Mouse (Mus musculus) heart, embryonic 14.5 days (tissue): ENCODE results near the gene Vasp. TPM values are rescaled to one million over a fixed set of nuclear protein-coding genes. Genes with fewer than 3 reads are reported as not detected.
A peak's percentile ranks its signal among the peaks of the same experiment; 100 is the strongest.

Source experiments
- ATAC-seq: fragments of 200-750 bp; cut with Nextera tagmentation; 2 replicates; pipeline ENCODE4 v1.8.0; 2017; ENCODE audit warnings: low read depth, moderate TSS enrichment; ENCODE audit not compliant: insufficient number of reproducible peaks, insufficient read depth, low FRiP score
- H3K27ac ChIP-seq, 2 experiments: fragments of 200-500 bp in 1 of 2; fragments of 300-500 bp in 1 of 2; sonication (generic) in 1 of 2; replicated peaks in 1 of 2; 2 replicates each; pipeline ENCODE4 v1.5.1; 2012 to 2014; ENCODE audit warnings: low read depth in 2 of 2, low read length in 2 of 2, control low read depth in 1 of 2, mild to moderate bottlenecking in 1 of 2, mixed read lengths in 1 of 2; ENCODE audit not compliant: control insufficient read depth in 1 of 2, insufficient read depth in 1 of 2
- H3K27me3 ChIP-seq: fragments of 300-500 bp; sonication (generic); 2 replicates; pipeline ENCODE4 v1.6.1; 2014; ENCODE audit warnings: mild to moderate bottlenecking, low read length, control low read depth; ENCODE audit not compliant: control insufficient read depth, insufficient read depth
- H3K36me3 ChIP-seq: fragments of 300-500 bp; sonication (generic); 2 replicates; pipeline ENCODE4 v1.6.1; 2014; ENCODE audit warnings: mild to moderate bottlenecking, control low read depth, low read length, mixed read lengths; ENCODE audit not compliant: control insufficient read depth, insufficient read depth
- H3K4me1 ChIP-seq, 2 experiments: fragments of 200-500 bp in 1 of 2; fragments of 300-500 bp in 1 of 2; sonication (generic) in 1 of 2; 2 replicates each; pipeline ENCODE4 v1.6.1; 2012 to 2014; ENCODE audit warnings: low read length in 2 of 2, control low read depth in 1 of 2, mixed read lengths in 1 of 2; ENCODE audit not compliant: control insufficient read depth in 2 of 2, insufficient read depth in 2 of 2
- H3K4me2 ChIP-seq: fragments of 300-500 bp; sonication (generic); 2 replicates; pipeline ENCODE4 v1.6.1; 2014; ENCODE audit warnings: mild to moderate bottlenecking, low read length
- H3K4me3 ChIP-seq, 2 experiments: fragments of 200-500 bp in 1 of 2; fragments of 300-500 bp in 1 of 2; sonication (generic) in 1 of 2; 2 replicates each; pipeline ENCODE4 v1.5.1; 2012 to 2014; ENCODE audit warnings: low read length in 2 of 2, mild to moderate bottlenecking in 2 of 2, control low read depth in 1 of 2, low read depth in 1 of 2, moderate library complexity in 1 of 2; ENCODE audit not compliant: control insufficient read depth in 1 of 2, insufficient read depth in 1 of 2
- H3K9ac ChIP-seq: fragments of 300-500 bp; sonication (generic); 2 replicates; pipeline ENCODE4 v1.6.1; 2014; ENCODE audit warnings: mild to moderate bottlenecking, low read length
- H3K9me3 ChIP-seq: fragments of 300-500 bp; sonication (generic); 2 replicates; pipeline ENCODE4 v1.6.1; 2016; ENCODE audit warnings: low read length, control low read depth; ENCODE audit not compliant: control insufficient read depth
- WGBS: fragments of 180-500 bp; shearing (Covaris S2); extraction: QIAGEN DNeasy Blood & Tissue Kit; methylation state at CpG from one replicate; pipeline ENCODE4 v1.1.7; 2014; 5-methylcytosine and 5-hydroxymethylcytosine counted together
- polyA plus RNA-seq: library from polyadenylated mRNA; unstranded; fragments of >200 nt; fragmentation: Nextera tagmentation; extraction: Ambion mirVana; gene quantifications from 2 replicates; pipeline ENCODE4 v1.2.1, GENCODE M21; 2014

Gene Vasp
- polyA plus RNA-seq, 1 experiment from 2014 or later, result 66.1 TPM

DNA sequence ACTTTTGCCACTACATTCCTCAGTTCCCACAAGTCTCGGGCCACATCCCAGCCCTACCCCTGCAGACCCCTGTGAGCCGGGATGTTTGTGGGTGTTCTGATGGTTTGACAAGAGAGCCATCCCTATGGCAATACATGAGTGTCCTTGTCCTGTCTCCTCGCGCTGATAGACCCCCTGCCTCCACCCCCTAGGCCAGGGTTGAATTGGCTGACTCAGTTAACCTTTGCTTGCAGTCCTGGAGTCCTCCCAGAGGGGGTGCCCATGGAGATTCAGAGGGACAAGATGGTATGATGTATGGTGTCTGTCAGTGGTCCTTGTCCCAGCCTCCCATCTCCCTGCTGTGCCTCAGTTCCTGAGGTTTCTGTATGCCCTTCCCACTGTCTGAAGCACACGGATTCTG, 42.4 kb upstream of the Vasp start:
- no peak overlapping the region for H3K4me3 ChIP-seq
- H3K9ac ChIP-seq, result no peak overlapping the region
- no peaks in the 10 kb centered on the region for H3K9me3 ChIP-seq
- H3K27me3 ChIP-seq, result no peaks in the 10 kb centered on the region
- no peaks in the 10 kb centered on the region for H3K36me3 ChIP-seq
- peaks cover 7 to 13% of the 10 kb centered on the region in 2 experiments for H3K4me1 ChIP-seq
- no peak overlapping the region for H3K27ac ChIP-seq
- WGBS, result 41% methylated on average over 5 of the region's 5 CpGs
- no peak for ATAC-seq
- no peak overlapping the region for H3K4me2 ChIP-seq

DNA sequence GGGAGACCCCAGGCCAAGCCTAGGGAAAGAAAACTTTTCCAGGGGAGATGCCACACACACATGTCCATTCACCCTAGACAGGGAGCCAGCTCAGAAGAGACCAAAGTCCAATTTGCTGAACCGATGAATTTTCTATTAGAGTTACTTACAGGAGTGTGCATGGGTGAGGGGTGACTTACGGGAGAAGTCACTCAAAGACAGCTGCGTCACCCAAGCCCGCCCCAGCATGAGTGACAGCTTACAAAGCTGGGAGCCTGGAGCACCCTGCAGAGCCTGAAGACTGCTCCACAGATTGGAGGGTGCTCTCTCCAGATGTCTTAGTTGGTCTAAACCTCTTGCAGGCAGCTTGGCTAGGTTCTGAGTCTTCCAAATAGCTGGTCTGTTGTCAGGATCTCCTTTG, 40.4 kb upstream of the Vasp start:
- H3K9me3 ChIP-seq, result no peaks in the 10 kb centered on the region
- no peaks in the 10 kb centered on the region for H3K36me3 ChIP-seq
- peaks cover 10 to 18% of the 10 kb centered on the region in 2 experiments for H3K4me1 ChIP-seq
- no peak overlapping the region for H3K9ac ChIP-seq
- H3K27me3 ChIP-seq, result peaks cover under 1% of the 10 kb centered on the region
- no peak overlapping the region for H3K27ac ChIP-seq
- no peak overlapping the region for H3K4me3 ChIP-seq
- 38% methylated on average over 4 of the region's 4 CpGs for whole genome bisulfite sequencing
- ATAC-seq, result no peak
- H3K4me2 ChIP-seq, result no peak overlapping the region

DNA sequence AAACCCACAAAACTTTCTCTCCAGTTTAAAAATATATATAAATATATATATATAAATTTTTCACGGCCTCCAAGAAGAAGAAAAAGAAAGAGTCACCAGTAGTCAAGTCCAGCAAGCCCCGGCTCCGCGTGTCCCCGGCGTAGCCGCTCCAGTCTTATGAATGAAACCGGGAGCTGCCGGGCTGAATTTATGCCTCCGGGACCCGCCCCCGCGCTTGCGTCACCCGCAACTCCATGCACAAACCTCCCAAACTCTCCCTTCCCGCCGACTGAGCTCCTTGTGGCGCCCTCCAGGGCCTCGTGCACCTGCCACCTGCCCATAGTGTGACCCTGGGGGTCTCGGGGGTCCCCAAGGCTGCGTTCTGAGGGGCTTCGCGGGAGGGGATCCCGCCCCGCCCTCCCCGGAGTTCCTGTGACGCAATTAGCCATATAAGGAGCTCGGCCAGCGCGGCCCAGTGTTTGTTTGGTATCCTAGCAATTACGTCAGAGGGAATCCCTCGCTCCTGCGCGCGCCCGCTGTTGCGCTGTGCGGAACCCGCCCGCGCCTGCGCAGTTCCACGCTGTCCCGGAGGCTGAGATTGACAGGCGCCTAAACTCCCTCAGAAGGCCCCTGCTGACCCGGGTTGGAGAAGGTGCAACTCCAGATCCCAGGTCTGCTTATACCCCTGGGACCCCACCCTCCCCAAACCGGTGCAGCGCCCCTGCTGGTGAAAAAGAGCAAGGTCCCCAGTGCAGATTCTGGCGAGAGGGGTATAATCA, 38.4 kb upstream of the Vasp start, which contains the start of gene Fosb:
Gene Fosb (minus strand): TSS at position 168 of the 758 bp plus-strand sequence.
- Histone ChIP-seq H3K27me3 (peaks cover 20% of the 10 kb centered on the region), H3K4me2 (peak within 1 kb of the TSS; percentile 99)

DNA sequence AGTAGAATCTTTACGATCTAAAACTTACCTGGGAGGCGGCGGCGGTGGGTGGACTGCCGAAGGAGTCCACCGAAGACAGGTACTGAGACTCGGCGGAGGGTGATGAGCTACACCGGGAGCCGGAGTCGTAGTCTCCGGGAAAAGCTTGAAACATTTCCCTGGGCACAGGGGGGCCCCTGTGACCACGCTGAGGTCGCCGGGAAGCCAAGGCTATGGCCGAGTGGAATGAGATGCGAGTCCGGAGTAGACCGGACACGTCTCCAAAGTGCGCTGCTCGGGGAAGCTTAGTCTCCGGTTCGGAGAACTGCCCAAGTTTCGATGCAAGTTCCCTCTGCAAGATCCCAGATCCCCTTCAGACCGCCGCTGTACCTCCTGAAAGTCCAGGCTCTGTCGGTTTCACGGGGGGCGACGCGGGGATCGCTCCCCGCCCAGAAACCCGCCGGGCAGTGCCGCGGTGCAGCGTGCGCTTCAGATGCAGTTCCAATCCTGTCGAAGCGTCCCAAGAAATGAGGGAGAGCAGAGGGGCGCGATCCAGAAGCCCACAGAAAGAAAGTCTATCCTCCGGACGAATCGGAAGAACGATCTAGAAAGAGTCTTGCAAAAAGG, 37.8 kb upstream of the Vasp start:
- Histone ChIP-seq H3K9ac (peak overlapping the region; percentile 73), H3K9me3 (no peaks in the 10 kb centered on the region), H3K27me3 (peaks cover 27% of the 10 kb centered on the region), H3K27ac (no peak overlapping the region; a peak in 1 of 4 replicates), H3K4me2 (peak overlapping the region; percentile 99), H3K4me3 (peak overlapping the region; percentile 60 to 69), H3K36me3 (no peaks in the 10 kb centered on the region), H3K4me1 (peaks cover 9 to 25% of the 10 kb centered on the region in 2 experiments)
- under 1% methylated on average over 48 of the region's 48 CpGs for WGBS
- ATAC-seq, result no peak

More for the DNA sequence above, 38.4 kb upstream of the Vasp start, which contains the start of gene Fosb:
- WGBS, result under 1% methylated on average over 48 of the region's 49 CpGs
- Histone ChIP-seq H3K9me3 (no peaks in the 10 kb centered on the region), H3K9ac (peak within 1 kb of the TSS; percentile 73), H3K4me1 (peaks cover 8 to 20% of the 10 kb centered on the region in 2 experiments), H3K36me3 (no peaks in the 10 kb centered on the region), H3K27ac (peak within 1 kb of the TSS in 1 of 2 experiments; percentile 78; a peak in 1 of 4 replicates), H3K4me3 (peak within 1 kb of the TSS; percentile 60 to 69)
- ATAC-seq, result peak; percentile 77

DNA sequence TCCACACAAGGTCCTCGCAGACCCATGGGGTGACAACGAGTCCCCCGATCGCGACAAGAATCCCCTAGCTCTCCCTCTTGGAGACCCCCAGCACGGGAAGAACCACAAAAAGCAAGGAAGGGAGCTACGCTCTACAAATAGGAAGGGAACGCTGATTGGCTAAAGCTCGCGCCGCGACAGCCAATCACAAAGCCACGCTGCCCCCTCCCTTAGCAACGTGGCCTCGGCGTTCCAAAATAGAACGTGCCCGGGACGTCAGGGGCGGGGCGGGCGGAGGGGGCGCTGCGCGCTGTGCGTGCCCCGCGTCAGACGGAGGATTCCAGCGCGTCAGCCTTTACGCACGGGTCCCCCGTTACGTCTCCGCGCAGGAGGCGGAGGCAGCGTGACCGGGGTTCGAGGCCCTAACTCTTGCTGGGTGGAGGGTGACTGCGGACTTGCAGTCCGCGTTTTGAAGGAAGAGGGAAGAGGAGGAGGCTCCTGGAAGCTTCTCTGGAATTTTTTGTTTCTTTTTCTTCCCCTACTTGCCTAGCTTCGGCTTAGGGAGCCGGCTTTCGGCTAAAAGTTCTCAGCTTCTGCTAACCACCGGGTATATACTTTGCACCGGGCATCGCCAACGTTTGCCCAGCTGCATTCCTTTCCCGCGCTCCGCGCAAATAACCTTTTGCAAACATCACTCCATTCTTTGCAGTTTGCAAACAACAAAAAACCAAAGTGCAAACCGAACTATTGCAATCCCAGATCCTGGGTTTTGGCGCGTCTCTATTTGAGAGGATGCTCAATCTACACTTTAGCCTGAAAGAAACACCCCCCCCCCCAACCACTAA, 37.0 kb upstream of the Vasp start:
- H3K9me3 ChIP-seq, result no peaks in the 10 kb centered on the region
- H3K4me3 ChIP-seq, result peak overlapping the region; percentile 67 to 69
- peak overlapping the region; percentile 99 for H3K4me2 ChIP-seq
- H3K9ac ChIP-seq, result peak overlapping the region; percentile 73
- peaks cover 9 to 32% of the 10 kb centered on the region in 2 experiments for H3K4me1 ChIP-seq
- peak overlapping the region; percentile 71 to 78 for H3K27ac ChIP-seq
- H3K27me3 ChIP-seq, result peaks cover 34% of the 10 kb centered on the region
- WGBS, result 1% methylated on average over 58 of the region's 58 CpGs
- H3K36me3 ChIP-seq, result no peaks in the 10 kb centered on the region
- ATAC-seq, result peak; percentile 79

DNA sequence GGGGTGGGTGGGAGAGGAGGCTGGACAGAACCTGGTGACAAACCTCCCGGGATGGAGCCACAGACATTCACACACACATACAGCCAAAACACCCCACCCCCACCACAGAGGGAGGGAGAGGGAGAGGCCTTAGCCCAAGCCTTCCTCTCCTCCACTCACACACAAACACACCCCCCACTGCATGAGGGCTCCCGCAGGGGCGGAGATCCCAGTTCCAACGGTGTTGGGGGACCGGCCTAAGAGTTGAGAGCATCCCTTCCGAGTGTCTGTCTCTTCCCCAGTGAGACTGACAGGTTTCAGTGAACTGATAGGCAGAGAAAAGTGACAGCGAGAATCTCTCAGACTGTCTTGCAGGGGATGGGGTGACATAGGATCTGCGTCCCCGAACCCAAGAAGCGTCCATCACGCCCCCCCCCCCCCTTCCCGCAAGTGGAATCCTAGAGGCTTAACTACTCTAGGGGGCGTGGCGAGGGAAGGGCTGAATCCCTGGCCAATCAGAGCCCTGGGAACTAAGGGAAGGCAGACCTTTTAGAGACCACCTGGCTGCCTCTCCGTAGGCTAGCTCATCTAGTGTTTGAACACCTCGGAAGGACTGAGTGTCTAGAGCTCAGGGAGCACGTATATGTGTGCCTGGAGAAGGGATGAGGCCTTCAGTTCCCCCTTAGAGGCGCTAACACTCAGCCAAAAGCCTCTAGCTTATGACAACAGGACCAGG, 36.3 kb upstream of the Vasp start:
- peak; percentile 45 for ATAC-seq
- peak overlapping the region; percentile 73 for H3K9ac ChIP-seq
- WGBS, result 1% methylated on average over 18 of the region's 18 CpGs
- H3K4me1 ChIP-seq, result peaks cover 9 to 35% of the 10 kb centered on the region in 2 experiments
- H3K27me3 ChIP-seq, result peaks cover 41% of the 10 kb centered on the region
- H3K4me2 ChIP-seq, result peak overlapping the region; percentile 99
- H3K27ac ChIP-seq, result peak overlapping the region; percentile 71 to 78
- peak overlapping the region; percentile 67 to 69 for H3K4me3 ChIP-seq
- H3K36me3 ChIP-seq, result no peaks in the 10 kb centered on the region
- no peaks in the 10 kb centered on the region for H3K9me3 ChIP-seq
